Mouse (Mus musculus): ENCODE data around the gene Rasd2.

DNA sequence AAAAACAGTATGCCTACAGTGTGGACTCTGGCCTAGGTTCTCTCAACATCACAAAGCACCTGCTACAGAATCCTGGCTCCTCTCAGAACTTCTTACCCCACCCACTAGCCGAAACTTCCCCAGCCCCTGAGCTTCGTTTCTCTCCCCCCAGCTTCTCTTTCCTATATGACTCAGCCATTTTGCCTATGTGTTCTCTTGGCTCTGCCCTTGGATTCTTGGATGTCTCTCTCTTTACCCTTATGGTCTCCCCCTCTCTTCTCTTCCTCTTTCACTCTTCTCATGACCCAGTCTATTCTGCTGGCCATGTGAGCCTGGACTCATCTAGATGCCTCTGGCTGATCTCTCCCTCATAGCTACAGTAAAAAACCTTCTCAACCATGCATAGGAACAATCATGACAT, 13.0 kb downstream of the Rasd2 start:
- no peak for TF ChIP-seq POLR2A (IDR thresholded peaks at IDR 0.05; ENCODE audit: borderline replicate concordance, control insufficient read depth, low read depth, low read length)
- no peak for TF ChIP-seq CTCF (IDR thresholded peaks at IDR 0.05; ENCODE audit: control insufficient read depth, insufficient read depth, low read length)
